In genomic region chr4:101860873-101861272, GRCm38 (mm10) we compare ENCODE assay signal across 9 mouse cellular contexts. TPM values are rescaled to one million over a fixed set of nuclear protein-coding genes. Genes with fewer than 3 reads are reported as not detected.
DNase-seq lines count a peak whose midpoint lies in the region; ATAC-seq and TF ChIP-seq lines count a peak whose summit lies in the region.
"Had no signal": no experiment of that assay in that cellular context is flagged by ENCODE, and none has a peak within 500 bp of the region (broad histone marks: within the 10 kb centered on the region; RNA-seq: fewer than 3 reads in every experiment).

No protein-coding gene starts in this region.

- H3K4me1 ChIP-seq in liver, postnatal 0 days (ENCODE audit: insufficient read depth) = no peaks in the 10 kb centered on the region
- H3K4me1 ChIP-seq in liver, embryonic 12.5 days = no peaks in the 10 kb centered on the region
- H3K4me1 ChIP-seq in kidney, adult 2 months (ENCODE audit: control insufficient read depth, insufficient read depth, low read length) = no peaks in the 10 kb centered on the region
- no peaks in the 10 kb centered on the region for H3K4me1 ChIP-seq in lung, embryonic 14.5 days (ENCODE audit: insufficient read depth)

- no peak overlapping the region for H3K4me2 ChIP-seq in liver, postnatal 0 days (ENCODE audit: low read depth, low read length)
- H3K4me2 ChIP-seq in liver, embryonic 12.5 days = no peak overlapping the region
- H3K4me2 ChIP-seq in lung, embryonic 14.5 days = no peak overlapping the region

- H3K4me3 ChIP-seq in liver, postnatal 0 days (ENCODE audit: low read depth, low read length) = no peak overlapping the region
- H3K4me3 ChIP-seq in liver, embryonic 12.5 days = no peak overlapping the region
- H3K4me3 ChIP-seq in kidney, adult 2 months (ENCODE audit: insufficient read depth, low read depth, low read length) = no peak overlapping the region
- no peak overlapping the region for H3K4me3 ChIP-seq in lung, embryonic 14.5 days (ENCODE audit: low read depth, low read length)

- intact Hi-C loops in gastrocnemius, postnatal 36 days (cut with DNase I) = no loop called here

- TF ChIP-seq POLR2A in kidney, adult 2 months (IDR thresholded peaks at IDR 0.05; ENCODE audit: low read depth, low read length) = no peak

- WGBS in liver, postnatal 0 days (ENCODE audit: insufficient replicate concordance) = 42% methylated on average over 6 of the region's 6 CpGs
- 36% methylated on average over 6 of the region's 6 CpGs for WGBS in liver, embryonic 12.5 days (ENCODE audit: insufficient replicate concordance)
- 45% methylated on average over 6 of the region's 6 CpGs for WGBS in kidney, adult 2 months
- WGBS in lung, embryonic 14.5 days = 33% methylated on average over 6 of the region's 6 CpGs

- H3K9ac ChIP-seq in liver, postnatal 0 days (replicated peaks) = no peak overlapping the region
- no peak overlapping the region for H3K9ac ChIP-seq in liver, embryonic 12.5 days
- H3K9ac ChIP-seq in lung, embryonic 14.5 days = no peak overlapping the region

- H3K27me3 ChIP-seq in liver, postnatal 0 days (ENCODE audit: insufficient read depth, low read length) = no peaks in the 10 kb centered on the region
- no peaks in the 10 kb centered on the region for H3K27me3 ChIP-seq in liver, embryonic 12.5 days (replicated peaks)
- H3K27me3 ChIP-seq in kidney, adult 2 months (replicated peaks; ENCODE audit: control insufficient read depth, insufficient read depth, low read length) = no peaks in the 10 kb centered on the region
- H3K27me3 ChIP-seq in lung, embryonic 14.5 days (ENCODE audit: insufficient read depth, low read length) = no peaks in the 10 kb centered on the region

- H3K27ac ChIP-seq in liver, postnatal 0 days (ENCODE audit: low read depth) = no peak overlapping the region
- H3K27ac ChIP-seq in liver, embryonic 12.5 days = no peak overlapping the region
- no peak overlapping the region for H3K27ac ChIP-seq in kidney, adult 2 months (ENCODE audit: insufficient read depth, low read depth, low read length)
- no peak overlapping the region for H3K27ac ChIP-seq in lung, embryonic 14.5 days (ENCODE audit: low read depth)

- ATAC-seq in CD4-positive, CD25-positive, alpha-beta regulatory T cell, adult 4 months = no peak
- no peak for ATAC-seq in liver, postnatal 0 days
- no peak for ATAC-seq in liver, embryonic 12.5 days
- ATAC-seq in lung, embryonic 14.5 days (ENCODE audit: insufficient read depth) = no peak

- no peaks in the 10 kb centered on the region for H3K9me3 ChIP-seq in liver, postnatal 0 days (ENCODE audit: low read length)
- 0 out of 2 replicates have a peak, but pooled peaks cover 3% of the 10 kb centered on the region for H3K9me3 ChIP-seq in liver, embryonic 12.5 days (replicated peaks)
- H3K9me3 ChIP-seq in lung, embryonic 14.5 days (ENCODE audit: low read depth, low read length) = no peaks in the 10 kb centered on the region

- DNase-seq in CD4-positive, CD25-positive, alpha-beta regulatory T cell, adult 2 months (ENCODE audit: low read depth, low spot score) = peak; percentile 5
- DNase-seq in liver, postnatal 0 days = no peak
- DNase-seq in kidney, adult 2 months = peak; percentile 60
- DNase-seq in lung, embryonic 14.5 days = peak; percentile 38
- no peak for DNase-seq in spleen, postnatal 36 days (ENCODE audit: low spot score in 2 of 2)
- DNase-seq in gastrocnemius, postnatal 36 days = no peak

- no peaks in the 10 kb centered on the region for H3K36me3 ChIP-seq in liver, postnatal 0 days (replicated peaks; ENCODE audit: insufficient read depth, low read length)
- no peaks in the 10 kb centered on the region for H3K36me3 ChIP-seq in liver, embryonic 12.5 days
- H3K36me3 ChIP-seq in kidney, adult 2 months (ENCODE audit: control insufficient read depth, insufficient read depth, low read length) = no peaks in the 10 kb centered on the region
- no peaks in the 10 kb centered on the region for H3K36me3 ChIP-seq in lung, embryonic 14.5 days (ENCODE audit: insufficient read depth)

- no peak for TF ChIP-seq EP300 in liver, postnatal 0 days (IDR thresholded peaks at IDR 0.05; ENCODE audit: low read depth)

- TF ChIP-seq CTCF in liver, postnatal 0 days (IDR thresholded peaks at IDR 0.05; ENCODE audit: low read depth) = peak; percentile 43
- TF ChIP-seq CTCF in kidney, adult 2 months (conservative IDR thresholded peaks at IDR 0.05; ENCODE audit: insufficient read depth, insufficient read length, low read depth, low read length) = 0 out of 2 replicates have a peak, but pooled peaks have one; percentile 26
- TF ChIP-seq CTCF in lung, embryonic 14.5 days (IDR thresholded peaks at IDR 0.05; ENCODE audit: low read depth) = peak; percentile 63

RNA-seq across cellular contexts. Expression of gene B020004J07Rik, which starts 17.1 kb away (rescaled TPM):
- polyA plus RNA-seq in CD4-positive, CD25-positive, alpha-beta regulatory T cell, adult 4 months (2017; shearing (Covaris generic)) = not detected
- polyA plus RNA-seq in liver, postnatal 0 days (2015; fragmentation: Nextera tagmentation; extraction: Ambion mirVana) = not detected in 2 replicates
- not detected in 2 replicates for polyA plus RNA-seq in liver, embryonic 12.5 days (2016; fragmentation: Nextera tagmentation; extraction: Ambion mirVana)
- polyA plus RNA-seq in kidney, adult 2 months (2012; rRNA removed) = not detected in 2 replicates
- polyA plus RNA-seq in lung, embryonic 14.5 days (2014; fragmentation: Nextera tagmentation; extraction: Ambion mirVana) = not detected in 2 replicates
- total RNA-seq in gastrocnemius, postnatal 36 days (2021) = not detected
- polyA plus RNA-seq: lung, embryonic 16.5 days had no signal

RNA-seq across cellular contexts. Expression of gene C130073F10Rik, which starts 32.7 kb away (rescaled TPM):
- not detected for polyA plus RNA-seq in CD4-positive, CD25-positive, alpha-beta regulatory T cell, adult 4 months (2017; shearing (Covaris generic))
- polyA plus RNA-seq in liver, postnatal 0 days (2015; fragmentation: Nextera tagmentation; extraction: Ambion mirVana) = not detected in 2 replicates
- not detected in 2 replicates for polyA plus RNA-seq in liver, embryonic 12.5 days (2016; fragmentation: Nextera tagmentation; extraction: Ambion mirVana)
- not detected in 2 replicates for polyA plus RNA-seq in kidney, adult 2 months (2012; rRNA removed)
- 0.28 TPM in 1 of 2 replicates, not detected in the other for polyA plus RNA-seq in lung, embryonic 14.5 days (2014; fragmentation: Nextera tagmentation; extraction: Ambion mirVana)
- total RNA-seq in gastrocnemius, postnatal 36 days (2021) = not detected

RNA-seq across cellular contexts. Expression of gene Gm12800, which starts 48.0 kb away (rescaled TPM):
- polyA plus RNA-seq in CD4-positive, CD25-positive, alpha-beta regulatory T cell, adult 4 months (2017; shearing (Covaris generic)) = not detected
- polyA plus RNA-seq in liver, postnatal 0 days (2015; fragmentation: Nextera tagmentation; extraction: Ambion mirVana) = not detected in 2 replicates
- not detected in 2 replicates for polyA plus RNA-seq in liver, embryonic 12.5 days (2016; fragmentation: Nextera tagmentation; extraction: Ambion mirVana)
- polyA plus RNA-seq in kidney, adult 2 months (2012; rRNA removed) = not detected in 2 replicates
- polyA plus RNA-seq in lung, embryonic 14.5 days (2014; fragmentation: Nextera tagmentation; extraction: Ambion mirVana) = not detected in 2 replicates
- total RNA-seq in gastrocnemius, postnatal 36 days (2021) = not detected
- polyA plus RNA-seq: lung, embryonic 16.5 days had no signal

Comparison
In these comparisons a context has a peak if more than half of its experiments do, and no peak if none do; other contexts are left out.
1. DNase-seq: peak in CD4-positive, CD25-positive, alpha-beta regulatory T cell, adult 2 months (single experiment), kidney, adult 2 months (single experiment) and lung, embryonic 14.5 days (single experiment); none in liver, postnatal 0 days (single experiment), spleen, postnatal 36 days (0 of 2) and gastrocnemius, postnatal 36 days (0 of 2).
2. Peak in every context shown above with its lines, with median percentiles within 50 percentile points of each other: CTCF ChIP-seq.